Mouse (Mus musculus) midbrain, embryonic 11.5 days (tissue): ENCODE measurements at regions not wholly inside any gene's neighbourhood (a gene's known extent, or its start where the extent isn't known, plus 50 kb on each side); places are given as distances from the start of the nearest gene placed in this dataset.

Experiments used
- ATAC-seq: fragments of 200-750 bp; cut with Nextera tagmentation; 2 replicates; pipeline ENCODE4 v1.8.0; 2017; ENCODE audit warnings: moderate TSS enrichment, moderate library complexity; ENCODE audit not compliant: low FRiP score
- DNase-seq: peaks from one replicate; pipeline ENCODE4 v3.0.0; 2015; ENCODE audit warnings: low spot score; ENCODE audit errors: missing footprints
- H3K27ac ChIP-seq: fragments of 300-500 bp; sonication (generic); 2 replicates; pipeline ENCODE4 v1.5.1; 2014; ENCODE audit warnings: low read depth, low read length
- H3K27me3 ChIP-seq: fragments of 300-500 bp; sonication (generic); 2 replicates; pipeline ENCODE4 v1.6.1; 2014; ENCODE audit warnings: mild to moderate bottlenecking, low read length, moderate library complexity, mixed read lengths; ENCODE audit not compliant: control insufficient read depth, insufficient read depth
- H3K36me3 ChIP-seq: fragments of 300-500 bp; sonication (generic); 2 replicates; pipeline ENCODE4 v1.6.1; 2014; ENCODE audit warnings: mild to moderate bottlenecking, low read length, moderate library complexity, mixed read lengths; ENCODE audit not compliant: control insufficient read depth, insufficient read depth
- H3K4me1 ChIP-seq: fragments of 300-500 bp; sonication (generic); 2 replicates; pipeline ENCODE4 v1.6.1; 2014; ENCODE audit warnings: low read length; ENCODE audit not compliant: control insufficient read depth, insufficient read depth
- H3K4me2 ChIP-seq: fragments of 300-500 bp; sonication (generic); 2 replicates; pipeline ENCODE4 v1.6.1; 2014; ENCODE audit warnings: mild to moderate bottlenecking, moderate library complexity
- H3K4me3 ChIP-seq: fragments of 300-500 bp; sonication (generic); 2 replicates; pipeline ENCODE4 v1.5.1; 2014; ENCODE audit warnings: low read depth, low read length
- H3K9ac ChIP-seq: fragments of 300-500 bp; sonication (generic); 2 replicates; pipeline ENCODE4 v1.6.1; 2014; ENCODE audit warnings: low read length
- H3K9me3 ChIP-seq: fragments of 300-500 bp; sonication (generic); 2 replicates; pipeline ENCODE4 v1.6.1; 2016; ENCODE audit warnings: low read length; ENCODE audit not compliant: control insufficient read depth
- WGBS: fragments of 180-500 bp; shearing (Covaris S2); extraction: QIAGEN DNeasy Blood & Tissue Kit; methylation state at CpG from one replicate; pipeline ENCODE4 v1.1.7; 2014; 5-methylcytosine and 5-hydroxymethylcytosine counted together

- H3K4me1 ChIP-seq, result no peaks in the 10 kb centered on the region
- H3K4me3 ChIP-seq, result no peak overlapping the region
- H3K9ac ChIP-seq, result no peak overlapping the region
- no peaks in the 10 kb centered on the region for H3K9me3 ChIP-seq
- no peak overlapping the region for H3K4me2 ChIP-seq
- H3K27me3 ChIP-seq, result no peaks in the 10 kb centered on the region
- peak; percentile 49 for DNase-seq
- H3K27ac ChIP-seq, result no peak overlapping the region
- H3K36me3 ChIP-seq, result no peaks in the 10 kb centered on the region
- no peak for ATAC-seq
Observed at GRCm38 (mm10) chr14:105841888-105842287, 54.7 kb downstream of the Spry2 start.

- H3K4me2 ChIP-seq, result no peak overlapping the region
- H3K9ac ChIP-seq, result no peak overlapping the region
- DNase-seq (no peak), ATAC-seq (no peak)
- no peaks in the 10 kb centered on the region for H3K27me3 ChIP-seq
- no peaks in the 10 kb centered on the region for H3K9me3 ChIP-seq
- H3K27ac ChIP-seq, result no peak overlapping the region
- no peak overlapping the region for H3K4me3 ChIP-seq
- H3K4me1 ChIP-seq, result no peaks in the 10 kb centered on the region
- WGBS, result 89% methylated on average over 3 of the region's 3 CpGs
- H3K36me3 ChIP-seq, result no peaks in the 10 kb centered on the region
Observed at GRCm38 (mm10) chr14:105837533-105837932, 59.1 kb downstream of the Spry2 start.

DNA sequence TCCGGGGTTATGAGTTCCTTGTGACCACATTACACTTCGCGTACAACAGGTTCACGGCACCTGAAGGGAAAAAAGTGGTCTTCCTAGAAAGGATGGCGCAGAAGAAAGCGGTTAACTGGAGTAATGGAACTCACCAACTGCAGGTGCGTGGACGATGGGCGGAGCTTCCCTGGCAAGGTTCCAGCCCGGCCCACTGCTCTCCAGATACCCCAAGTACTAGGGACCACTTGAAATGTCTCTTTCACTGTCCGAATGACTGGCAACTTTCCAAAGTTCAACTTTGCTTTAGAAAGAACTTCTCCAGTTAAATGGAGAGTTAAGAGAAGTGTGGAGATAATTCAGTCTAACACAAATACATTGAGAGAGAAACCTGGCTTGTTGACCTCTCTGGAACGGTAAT lies 65.9 kb downstream of the Spry2 start:
- Histone ChIP-seq H3K4me3 (no peak overlapping the region), H3K4me1 (no peaks in the 10 kb centered on the region), H3K27me3 (no peaks in the 10 kb centered on the region), H3K27ac (no peak overlapping the region), H3K4me2 (no peak overlapping the region), H3K36me3 (no peaks in the 10 kb centered on the region), H3K9ac (no peak overlapping the region), H3K9me3 (no peaks in the 10 kb centered on the region)
- no peak for ATAC-seq
- no peak for DNase-seq
- 93% methylated on average over 12 of the region's 12 CpGs for WGBS

GRCm38 (mm10) chr14:105830301-105830700 lies 66.3 kb downstream of the Spry2 start:
- Histone ChIP-seq H3K4me2 (no peak overlapping the region), H3K4me3 (no peak overlapping the region), H3K27ac (no peak overlapping the region), H3K9ac (no peak overlapping the region), H3K27me3 (no peaks in the 10 kb centered on the region), H3K4me1 (no peaks in the 10 kb centered on the region), H3K9me3 (no peaks in the 10 kb centered on the region), H3K36me3 (no peaks in the 10 kb centered on the region)
- ATAC-seq (no peak), DNase-seq (peak; percentile 54)
- WGBS, result 81% methylated on average over 4 of the region's 4 CpGs

- ATAC-seq (no peak), DNase-seq (peak; percentile 70)
- H3K9me3 ChIP-seq, result no peaks in the 10 kb centered on the region
- H3K4me3 ChIP-seq, result no peak overlapping the region
- no peaks in the 10 kb centered on the region for H3K36me3 ChIP-seq
- H3K4me2 ChIP-seq, result no peak overlapping the region
- no peaks in the 10 kb centered on the region for H3K27me3 ChIP-seq
- no peak overlapping the region for H3K27ac ChIP-seq
- WGBS, result 87% methylated on average over 8 of the region's 8 CpGs
- H3K4me1 ChIP-seq, result no peaks in the 10 kb centered on the region
- H3K9ac ChIP-seq, result no peak overlapping the region
Observed at GRCm38 (mm10) chr14:105823129-105823528, 73.5 kb downstream of the Spry2 start.

DNA sequence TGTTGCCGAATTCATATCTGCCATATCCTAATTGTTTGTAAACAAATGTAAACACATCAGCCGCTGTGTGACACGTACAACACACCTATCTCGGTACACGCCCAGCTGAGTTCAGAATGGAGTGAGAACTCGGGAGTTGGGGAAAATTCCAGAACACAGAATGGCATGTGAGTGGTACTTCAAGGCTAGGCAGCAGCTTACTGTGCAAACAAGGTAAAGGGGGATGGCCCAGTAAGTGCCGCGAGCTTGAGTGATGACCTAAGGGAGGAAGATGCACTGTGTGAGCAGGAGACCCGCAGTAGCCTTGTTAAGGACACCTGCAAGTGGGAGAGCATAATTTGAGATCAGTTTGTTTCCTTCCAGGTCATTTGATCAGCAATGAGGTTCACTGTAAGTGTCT lies 74.0 kb downstream of the Spry2 start:
- 94% methylated on average over 9 of the region's 9 CpGs for WGBS
- ATAC-seq (no peak), DNase-seq (peak; percentile 37)
- no peaks in the 10 kb centered on the region for H3K4me1 ChIP-seq
- H3K4me3 ChIP-seq, result no peak overlapping the region
- no peaks in the 10 kb centered on the region for H3K36me3 ChIP-seq
- no peaks in the 10 kb centered on the region for H3K27me3 ChIP-seq
- H3K27ac ChIP-seq, result no peak overlapping the region
- no peaks in the 10 kb centered on the region for H3K9me3 ChIP-seq
- H3K9ac ChIP-seq, result no peak overlapping the region
- no peak overlapping the region for H3K4me2 ChIP-seq

- WGBS, result 93% methylated on average over 2 of the region's 2 CpGs
- H3K36me3 ChIP-seq, result no peaks in the 10 kb centered on the region
- H3K27ac ChIP-seq, result no peak overlapping the region
- H3K27me3 ChIP-seq, result no peaks in the 10 kb centered on the region
- H3K4me3 ChIP-seq, result no peak overlapping the region
- peak; percentile 49 for DNase-seq
- H3K9ac ChIP-seq, result no peak overlapping the region
- no peaks in the 10 kb centered on the region for H3K9me3 ChIP-seq
- H3K4me1 ChIP-seq, result no peaks in the 10 kb centered on the region
- no peak overlapping the region for H3K4me2 ChIP-seq
- ATAC-seq, result no peak
Observed at GRCm38 (mm10) chr14:105819534-105819933, 77.1 kb downstream of the Spry2 start.

GRCm38 (mm10) chr14:105818841-105819240 lies 77.8 kb downstream of the Spry2 start:
- no peak for DNase-seq
- Histone ChIP-seq H3K27ac (no peak overlapping the region), H3K4me2 (no peak overlapping the region), H3K9ac (no peak overlapping the region), H3K4me1 (no peaks in the 10 kb centered on the region), H3K27me3 (no peaks in the 10 kb centered on the region), H3K4me3 (no peak overlapping the region), H3K36me3 (no peaks in the 10 kb centered on the region), H3K9me3 (no peaks in the 10 kb centered on the region)
- WGBS, result 96% methylated on average over 3 of the region's 3 CpGs
- ATAC-seq, result no peak

DNA sequence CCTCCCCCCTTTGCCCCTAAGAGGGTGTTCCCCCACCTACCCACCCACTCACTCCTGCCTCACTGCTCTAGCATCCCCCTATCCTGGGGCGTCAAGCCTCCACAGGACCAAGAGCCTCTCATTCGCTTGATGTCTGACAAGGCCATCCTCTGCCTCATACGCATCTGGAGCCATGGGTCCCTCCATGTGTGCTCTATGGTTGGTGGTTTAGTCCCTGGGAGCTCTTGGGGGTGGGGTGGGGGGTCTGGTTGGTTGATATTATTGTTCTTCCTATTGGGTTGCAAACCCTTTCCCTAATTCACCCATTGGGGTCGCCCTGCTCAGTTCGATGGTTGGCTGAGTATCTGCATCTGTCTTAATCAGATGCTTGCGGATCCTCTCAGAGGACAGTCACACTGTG lies 79.1 kb downstream of the Spry2 start:
- Histone ChIP-seq H3K36me3 (no peaks in the 10 kb centered on the region), H3K27me3 (no peaks in the 10 kb centered on the region), H3K4me3 (no peak overlapping the region), H3K4me2 (no peak overlapping the region), H3K4me1 (no peaks in the 10 kb centered on the region), H3K27ac (no peak overlapping the region), H3K9me3 (no peaks in the 10 kb centered on the region), H3K9ac (no peak overlapping the region)
- WGBS, result 85% methylated on average over 6 of the region's 6 CpGs
- ATAC-seq, result no peak
- peak; percentile 56 for DNase-seq

- Histone ChIP-seq H3K27me3 (no peaks in the 10 kb centered on the region), H3K4me2 (peak overlapping the region; percentile 50), H3K36me3 (no peaks in the 10 kb centered on the region), H3K4me3 (peak overlapping the region; percentile 22; the same call in 1 of the 2 replicates), H3K9me3 (no peaks in the 10 kb centered on the region), H3K27ac (no peak overlapping the region), H3K9ac (0 out of 2 replicates have a peak overlapping the region, but pooled peaks have one; percentile 12), H3K4me1 (no peaks in the 10 kb centered on the region)
- WGBS, result 11% methylated on average over 6 of the region's 6 CpGs
- peak; percentile 84 for DNase-seq
- peak; percentile 65; the same call in 1 of the 2 replicates for ATAC-seq
Observed at GRCm38 (mm10) chr14:105815827-105816226, 80.8 kb downstream of the Spry2 start.
